Mouse (Mus musculus) cerebellum, postnatal 25 days (tissue): Measurements from ENCODE around the gene Tusc2.
"Not testable (repeated sequence)": the region's sequence is repeated elsewhere in the genome, so short reads cannot be mapped to it uniquely, and the experiment has no call there.

Experiments
- DNase-seq, 2 experiments: peaks; one replicate each; pipeline ENCODE4 v3.0.0; 2021; ENCODE audit warnings: mixed read lengths in 2 of 2

Gene Tusc2

GRCm38 (mm10) chr9:107569270-107569669, 6.2 kb downstream of the Tusc2 start:
- no peak for DNase-seq

- no peak for DNase-seq
Observed at GRCm38 (mm10) chr9:107570016-107570415, 7.0 kb downstream of the Tusc2 start.

DNA sequence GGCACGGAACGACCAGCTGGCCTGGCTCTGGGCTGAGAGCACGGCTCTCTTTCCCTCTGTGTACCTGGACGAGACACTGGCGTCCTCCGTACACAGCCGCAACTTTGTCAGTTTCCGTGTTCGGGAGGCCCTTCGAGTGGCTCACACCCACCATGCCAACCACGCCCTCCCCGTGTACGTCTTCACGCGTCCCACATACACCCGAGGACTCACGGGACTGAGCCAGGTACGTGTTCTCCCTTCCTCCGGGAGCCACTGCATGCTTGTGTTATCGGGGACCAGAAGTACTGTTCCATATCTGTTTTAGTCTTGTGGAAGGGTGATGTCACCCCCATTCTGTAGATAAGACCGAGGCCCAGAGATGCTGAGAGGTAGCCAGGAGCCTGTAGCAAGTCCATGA, 7.8 kb downstream of the Tusc2 start:
- no peak for DNase-seq

GRCm38 (mm10) chr9:107571534-107572326, 8.7 kb downstream of the Tusc2 start:
- DNase-seq = no peak

- DNase-seq = no peak
Observed at GRCm38 (mm10) chr9:107572327-107572662, 9.2 kb downstream of the Tusc2 start.

- DNase-seq = not testable (repeated sequence)
Observed at GRCm38 (mm10) chr9:107573774-107574173, 10.7 kb downstream of the Tusc2 start.

- DNase-seq = peak in 1 of 2 experiments; percentile 68
Observed at GRCm38 (mm10) chr9:107575579-107576356, 12.7 kb downstream of the Tusc2 start.

GRCm38 (mm10) chr9:107576357-107577107, 13.5 kb downstream of the Tusc2 start, which contains the start of gene Hyal1:
Hyal1 (plus strand) TSS chr9:107576927.
- DNase-seq = peak; percentile 44 to 75

GRCm38 (mm10) chr9:107577871-107578270, 14.8 kb downstream of the Tusc2 start:
- DNase-seq = no peak

DNA sequence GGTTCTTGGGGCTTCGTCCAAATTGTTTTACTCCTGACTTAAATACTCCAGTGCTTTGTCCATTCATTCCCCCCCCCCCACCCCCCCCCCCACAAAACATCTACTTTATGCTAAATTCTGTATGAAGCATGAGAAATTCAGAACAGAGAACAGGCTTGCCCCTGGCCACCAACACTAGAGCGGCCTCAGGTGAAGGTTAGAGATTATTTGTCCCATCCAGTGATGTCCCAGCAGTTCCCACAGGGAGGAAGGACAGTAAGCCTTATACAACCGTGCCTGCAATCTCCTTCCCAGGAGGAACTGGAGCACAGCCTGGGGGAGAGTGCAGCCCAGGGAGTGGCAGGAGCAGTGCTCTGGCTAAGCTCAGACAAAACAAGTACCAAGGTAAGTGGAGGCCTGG, 15.5 kb downstream of the Tusc2 start, which contains the start of gene Naa80:
Gene Naa80, plus strand, starts transcription at position 301 of the 400 bp plus-strand sequence.
- no peak for DNase-seq

DNA sequence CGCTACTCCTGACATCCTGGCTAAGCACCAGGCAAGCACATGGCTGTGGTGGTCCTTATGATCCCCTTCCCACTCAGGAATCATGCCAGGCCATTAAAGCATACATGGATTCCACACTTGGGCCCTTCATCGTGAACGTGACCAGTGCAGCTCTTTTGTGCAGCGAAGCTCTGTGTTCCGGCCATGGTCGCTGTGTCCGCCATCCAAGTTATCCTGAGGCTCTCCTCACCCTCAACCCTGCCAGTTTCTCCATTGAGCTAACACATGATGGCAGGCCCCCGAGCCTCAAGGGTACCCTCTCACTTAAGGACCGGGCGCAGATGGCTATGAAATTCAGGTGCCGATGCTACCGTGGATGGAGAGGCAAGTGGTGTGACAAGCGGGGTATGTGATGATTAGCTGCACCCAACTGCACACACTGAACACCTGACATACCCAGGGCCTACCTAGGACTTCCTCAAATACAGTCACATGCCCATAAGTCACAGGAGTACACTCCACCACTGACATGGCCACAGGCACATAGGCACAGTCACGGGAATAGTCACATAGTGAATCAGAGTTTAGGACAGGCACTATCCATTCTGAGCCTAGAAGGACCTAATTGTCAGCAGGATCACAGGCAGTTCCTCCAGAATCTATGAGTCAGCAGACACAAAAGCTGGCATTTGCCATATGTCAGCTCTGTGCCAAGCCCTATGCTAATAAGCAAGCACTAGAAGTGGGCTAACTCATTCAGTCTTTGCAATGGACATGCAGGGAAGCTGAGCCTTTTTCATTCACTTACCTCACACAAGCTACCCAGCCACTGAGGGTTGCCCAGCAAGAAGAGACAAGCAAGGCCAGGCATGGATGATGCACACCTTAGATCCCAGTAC, 16.2 kb downstream of the Tusc2 start:
- peak; percentile 59 to 67 for DNase-seq

GRCm38 (mm10) chr9:107580501-107581317, 17.7 kb downstream of the Tusc2 start, which contains the start of gene Hyal3:
Hyal3 (plus strand) TSS chr9:107580818.
- DNase-seq = peak; percentile 86 to 90

GRCm38 (mm10) chr9:107581584-107581983, 18.5 kb downstream of the Tusc2 start:
- no peak for DNase-seq

DNA sequence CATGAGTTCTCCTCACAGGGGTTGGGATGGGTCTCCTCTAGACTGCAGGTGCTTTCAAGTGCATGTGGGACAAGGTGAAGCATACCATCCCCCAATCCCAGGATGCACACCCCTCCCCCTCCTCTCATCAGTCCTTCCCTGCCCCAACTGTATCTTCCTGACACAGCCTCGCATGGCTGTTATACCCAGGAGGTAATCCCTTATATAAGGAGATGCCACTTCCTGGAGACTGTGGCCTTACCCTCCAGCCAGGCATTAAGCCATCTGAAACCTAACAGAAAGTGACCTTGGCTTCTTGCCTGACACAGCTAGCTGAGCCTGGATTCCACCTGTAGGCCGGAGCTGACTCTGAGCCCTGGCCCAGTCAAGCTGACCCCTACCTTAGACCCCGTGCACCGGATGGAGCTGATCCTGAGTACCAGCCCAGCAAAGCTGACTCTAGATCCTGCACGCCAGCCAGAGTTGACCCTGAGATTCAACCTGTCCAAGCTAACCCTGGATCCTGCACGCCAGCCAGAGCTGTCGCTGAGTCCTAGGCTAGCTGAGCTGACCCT, 19.5 kb downstream of the Tusc2 start:
- no peak for DNase-seq

DNA sequence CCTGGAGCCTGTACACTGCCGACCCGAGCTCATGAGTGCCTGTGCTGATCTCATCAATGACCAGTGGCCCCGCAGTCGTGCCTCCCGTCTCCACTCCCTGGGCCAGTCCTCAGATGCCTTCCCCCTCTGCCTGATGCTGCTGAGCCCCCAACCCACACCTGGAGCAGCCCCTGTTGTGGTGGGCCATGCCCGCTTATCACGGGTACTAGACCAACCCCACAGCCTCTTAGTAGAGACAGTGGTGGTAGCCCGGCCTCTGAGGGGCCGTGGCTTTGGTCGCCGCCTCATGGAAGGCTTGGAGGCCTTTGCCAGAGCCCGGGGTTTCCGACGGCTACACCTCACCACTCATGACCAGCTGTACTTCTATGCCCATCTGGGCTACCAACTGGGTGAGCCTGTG, 20.1 kb downstream of the Tusc2 start:
- DNase-seq = no peak

DNA sequence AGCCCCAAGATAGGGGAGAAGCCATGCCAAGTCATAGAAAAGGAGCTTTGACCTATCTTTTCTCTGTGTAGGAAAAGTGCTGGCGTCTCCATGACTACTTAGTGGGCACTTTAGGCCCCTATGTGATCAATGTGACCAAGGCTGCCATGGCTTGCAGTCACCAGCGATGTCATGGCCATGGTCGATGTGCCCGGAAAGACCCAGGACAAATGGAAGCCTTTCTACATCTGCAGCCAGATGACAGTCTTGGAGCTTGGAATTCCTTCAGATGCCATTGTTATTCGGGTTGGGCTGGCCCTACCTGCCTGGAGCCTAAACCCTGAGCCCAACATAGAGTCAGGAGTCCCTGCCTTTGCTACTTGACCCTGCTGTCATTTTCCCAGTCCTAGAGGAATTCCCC, 23.4 kb downstream of the Tusc2 start:
- DNase-seq = no peak

DNA sequence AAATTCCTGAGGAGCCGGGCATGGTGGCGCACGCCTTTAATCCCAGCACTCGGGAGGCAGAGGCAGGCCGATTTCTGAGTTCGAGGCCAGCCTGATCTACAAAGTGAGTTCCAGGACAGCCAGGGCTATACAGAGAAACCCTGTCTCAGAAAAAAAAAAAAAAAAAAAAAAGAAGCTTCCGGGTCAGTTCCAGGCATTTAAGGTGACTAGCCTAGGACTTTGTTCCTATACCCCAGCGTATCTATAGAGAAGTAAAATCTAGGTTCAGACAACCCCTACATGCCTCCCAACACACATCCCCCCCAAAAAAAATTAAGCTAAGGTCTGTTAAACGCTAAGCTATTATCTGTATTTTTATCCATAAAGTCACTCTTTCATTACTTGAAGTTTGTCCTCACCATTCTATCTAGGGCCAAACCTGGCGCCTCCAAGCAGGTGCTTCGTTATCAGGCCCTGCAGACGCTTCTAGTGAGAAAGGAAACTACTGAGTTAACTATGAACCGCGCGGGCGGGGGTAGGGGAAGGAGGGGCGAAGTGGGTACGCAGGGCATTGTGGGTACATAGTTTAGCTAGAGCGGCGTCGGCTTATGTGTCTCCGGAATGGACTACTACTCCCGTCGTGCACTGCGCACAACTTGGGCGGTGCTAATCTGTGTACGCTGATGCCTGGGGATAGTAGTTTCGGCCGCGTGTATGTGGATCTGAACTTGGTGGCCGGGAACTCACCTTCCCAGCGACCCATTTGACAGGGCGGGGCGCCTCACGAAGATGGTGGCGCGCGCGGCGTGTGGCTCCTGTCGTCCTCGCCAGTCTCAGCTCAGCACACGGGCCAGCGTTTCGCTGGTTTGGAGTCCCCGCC, 24.1 kb downstream of the Tusc2 start, which contains the start of gene Ifrd2:
Gene Ifrd2, plus strand, starts transcription at position 669 of the 859 bp plus-strand sequence.
- peak; percentile 93 to 96 for DNase-seq

GRCm38 (mm10) chr9:107587833-107588639, 25.0 kb downstream of the Tusc2 start:
- no peak for DNase-seq
